Mouse (Mus musculus): ENCODE measurements around the gene Jmjd1c. TPM values are rescaled to one million over a fixed set of nuclear protein-coding genes. Genes with fewer than 3 reads are reported as not detected.
A peak's percentile ranks its signal among the peaks of the same experiment; 100 is the strongest.

The Jmjd1c gene
- polyA plus RNA-seq, 1 experiment from 2014 or later: 58.6 TPM

GRCm38 (mm10) chr10:67284761-67285175, 188.8 kb downstream of the Jmjd1c start:
- Histone ChIP-seq H3K4me1 (peaks cover 29% of the 10 kb centered on the region), H3K9me3 (no peaks in the 10 kb centered on the region), H3K27ac (peak overlapping the region; percentile 44), H3K27me3 (no peaks in the 10 kb centered on the region), H3K4me2 (peak overlapping the region; percentile 92), H3K9ac (peak overlapping the region; percentile 92), H3K36me3 (replicated peaks) (no peaks in the 10 kb centered on the region), H3K4me3 (replicated peaks) (peak overlapping the region; percentile 91)
- WGBS: under 1% methylated on average over 34 of the region's 41 CpGs
- ATAC-seq (ENCODE audit: low FRiP score): peak; percentile 71

GRCm38 (mm10) chr10:67285176-67285814, 189.4 kb downstream of the Jmjd1c start, which contains the start of gene Nrbf2:
TSS of gene Nrbf2 (minus strand) at chr10:67285305.
- H3K36me3 ChIP-seq (replicated peaks): no peaks in the 10 kb centered on the region
- peak; percentile 93 for ATAC-seq (ENCODE audit: low FRiP score)
- H3K9me3 ChIP-seq: no peaks in the 10 kb centered on the region
- H3K27me3 ChIP-seq: no peaks in the 10 kb centered on the region
- peak within 1 kb of the TSS; percentile 53 for H3K27ac ChIP-seq
- H3K4me2 ChIP-seq: peak within 1 kb of the TSS; percentile 92
- peak within 1 kb of the TSS; percentile 92 for H3K9ac ChIP-seq
- peak within 1 kb of the TSS; percentile 91 for H3K4me3 ChIP-seq (replicated peaks)
- peaks cover 29% of the 10 kb centered on the region for H3K4me1 ChIP-seq
- WGBS: 4% methylated on average over 45 of the region's 52 CpGs

GRCm38 (mm10) chr10:67287877-67288276, 192.0 kb downstream of the Jmjd1c start:
- no peak for ATAC-seq (ENCODE audit: low FRiP score)
- 89% methylated on average over 3 of the region's 3 CpGs for WGBS
- H3K36me3 ChIP-seq (replicated peaks): no peaks in the 10 kb centered on the region
- H3K9me3 ChIP-seq: no peaks in the 10 kb centered on the region
- no peak overlapping the region for H3K9ac ChIP-seq
- H3K4me1 ChIP-seq: peaks cover 19% of the 10 kb centered on the region
- H3K27me3 ChIP-seq: no peaks in the 10 kb centered on the region
- H3K27ac ChIP-seq: no peak overlapping the region
- no peak overlapping the region for H3K4me2 ChIP-seq
- no peak overlapping the region for H3K4me3 ChIP-seq (replicated peaks)

- 70% methylated on average over 4 of the region's 4 CpGs for WGBS
- no peak overlapping the region for H3K27ac ChIP-seq
- no peaks in the 10 kb centered on the region for H3K9me3 ChIP-seq
- no peak overlapping the region for H3K9ac ChIP-seq
- no peak for ATAC-seq (ENCODE audit: low FRiP score)
- 0 out of 2 replicates have a peak, but pooled peaks cover 1% of the 10 kb centered on the region for H3K4me1 ChIP-seq
- H3K4me2 ChIP-seq: no peak overlapping the region
- H3K4me3 ChIP-seq (replicated peaks): no peak overlapping the region
- no peaks in the 10 kb centered on the region for H3K36me3 ChIP-seq (replicated peaks)
- no peaks in the 10 kb centered on the region for H3K27me3 ChIP-seq
These were observed 194.7 kb downstream of the Jmjd1c start for GRCm38 (mm10) chr10:67290622-67291021.

- no peak overlapping the region for H3K4me2 ChIP-seq
- no peak overlapping the region for H3K9ac ChIP-seq
- no peaks in the 10 kb centered on the region for H3K9me3 ChIP-seq
- no peak overlapping the region for H3K27ac ChIP-seq
- WGBS: 84% methylated on average over 8 of the region's 8 CpGs
- H3K4me3 ChIP-seq (replicated peaks): no peak overlapping the region
- no peaks in the 10 kb centered on the region for H3K27me3 ChIP-seq
- no peaks in the 10 kb centered on the region for H3K4me1 ChIP-seq
- H3K36me3 ChIP-seq (replicated peaks): no peaks in the 10 kb centered on the region
- ATAC-seq (ENCODE audit: low FRiP score): no peak
These were observed 195.2 kb downstream of the Jmjd1c start for GRCm38 (mm10) chr10:67291087-67291486.

GRCm38 (mm10) chr10:67295331-67295730, 199.4 kb downstream of the Jmjd1c start:
- H3K4me2 ChIP-seq: no peak overlapping the region
- H3K27ac ChIP-seq: no peak overlapping the region
- H3K9me3 ChIP-seq: no peaks in the 10 kb centered on the region
- 82% methylated on average over 5 of the region's 5 CpGs for WGBS
- H3K36me3 ChIP-seq (replicated peaks): no peaks in the 10 kb centered on the region
- H3K27me3 ChIP-seq: no peaks in the 10 kb centered on the region
- H3K4me3 ChIP-seq (replicated peaks): no peak overlapping the region
- ATAC-seq (ENCODE audit: low FRiP score): no peak
- H3K9ac ChIP-seq: no peak overlapping the region
- H3K4me1 ChIP-seq: no peaks in the 10 kb centered on the region

- no peak overlapping the region for H3K9ac ChIP-seq
- H3K4me3 ChIP-seq (replicated peaks): no peak overlapping the region
- 84% methylated on average over 7 of the region's 7 CpGs for WGBS
- H3K27me3 ChIP-seq: no peaks in the 10 kb centered on the region
- no peaks in the 10 kb centered on the region for H3K36me3 ChIP-seq (replicated peaks)
- ATAC-seq (ENCODE audit: low FRiP score): no peak
- H3K27ac ChIP-seq: no peak overlapping the region
- H3K4me1 ChIP-seq: no peaks in the 10 kb centered on the region
- no peaks in the 10 kb centered on the region for H3K9me3 ChIP-seq
- no peak overlapping the region for H3K4me2 ChIP-seq
These were observed 200.1 kb downstream of the Jmjd1c start for GRCm38 (mm10) chr10:67295938-67296466.

- no peaks in the 10 kb centered on the region for H3K4me1 ChIP-seq
- no peak overlapping the region for H3K9ac ChIP-seq
- H3K9me3 ChIP-seq: no peaks in the 10 kb centered on the region
- no peak for ATAC-seq (ENCODE audit: low FRiP score)
- H3K36me3 ChIP-seq (replicated peaks): no peaks in the 10 kb centered on the region
- H3K4me3 ChIP-seq (replicated peaks): no peak overlapping the region
- H3K27ac ChIP-seq: no peak overlapping the region
- WGBS: 87% methylated on average over 8 of the region's 8 CpGs
- H3K4me2 ChIP-seq: no peak overlapping the region
- H3K27me3 ChIP-seq: no peaks in the 10 kb centered on the region
These were observed 200.7 kb downstream of the Jmjd1c start for GRCm38 (mm10) chr10:67296482-67297152.

- Histone ChIP-seq H3K4me3 (replicated peaks) (no peak overlapping the region), H3K27me3 (no peaks in the 10 kb centered on the region), H3K36me3 (replicated peaks) (no peaks in the 10 kb centered on the region), H3K9ac (no peak overlapping the region), H3K4me2 (no peak overlapping the region), H3K4me1 (no peaks in the 10 kb centered on the region), H3K9me3 (no peaks in the 10 kb centered on the region), H3K27ac (no peak overlapping the region)
- no peak for ATAC-seq (ENCODE audit: low FRiP score)
- WGBS: 88% methylated on average over 17 of the region's 17 CpGs
These were observed 201.4 kb downstream of the Jmjd1c start for GRCm38 (mm10) chr10:67297175-67297855.

- H3K27me3 ChIP-seq: no peaks in the 10 kb centered on the region
- H3K4me3 ChIP-seq (replicated peaks): no peak overlapping the region
- no peak overlapping the region for H3K9ac ChIP-seq
- H3K27ac ChIP-seq: no peak overlapping the region
- no peaks in the 10 kb centered on the region for H3K4me1 ChIP-seq
- no peak for ATAC-seq (ENCODE audit: low FRiP score)
- H3K9me3 ChIP-seq: no peaks in the 10 kb centered on the region
- H3K4me2 ChIP-seq: no peak overlapping the region
- 74% methylated on average over 5 of the region's 5 CpGs for WGBS
- no peaks in the 10 kb centered on the region for H3K36me3 ChIP-seq (replicated peaks)
These were observed 202.9 kb downstream of the Jmjd1c start for GRCm38 (mm10) chr10:67298856-67299255.

GRCm38 (mm10) chr10:67299285-67299684, 203.4 kb downstream of the Jmjd1c start:
- no peaks in the 10 kb centered on the region for H3K36me3 ChIP-seq (replicated peaks)
- H3K9me3 ChIP-seq: no peaks in the 10 kb centered on the region
- no peaks in the 10 kb centered on the region for H3K27me3 ChIP-seq
- WGBS: 86% methylated on average over 4 of the region's 4 CpGs
- ATAC-seq (ENCODE audit: low FRiP score): no peak
- H3K27ac ChIP-seq: no peak overlapping the region
- H3K4me1 ChIP-seq: no peaks in the 10 kb centered on the region
- H3K9ac ChIP-seq: no peak overlapping the region
- no peak overlapping the region for H3K4me2 ChIP-seq
- H3K4me3 ChIP-seq (replicated peaks): no peak overlapping the region

- WGBS: 91% methylated on average over 6 of the region's 6 CpGs
- Histone ChIP-seq H3K36me3 (replicated peaks) (no peaks in the 10 kb centered on the region), H3K27me3 (no peaks in the 10 kb centered on the region), H3K4me1 (no peaks in the 10 kb centered on the region), H3K4me3 (replicated peaks) (no peak overlapping the region), H3K9ac (no peak overlapping the region), H3K4me2 (no peak overlapping the region), H3K27ac (no peak overlapping the region), H3K9me3 (no peaks in the 10 kb centered on the region)
- no peak for ATAC-seq (ENCODE audit: low FRiP score)
These were observed 205.1 kb downstream of the Jmjd1c start for GRCm38 (mm10) chr10:67301046-67301445.
